Mouse (Mus musculus) kidney, postnatal 0 days (tissue): Measurements from ENCODE around the gene Rps28. TPM values are rescaled to one million over a fixed set of nuclear protein-coding genes. Genes with fewer than 3 reads are reported as not detected.

Experiments
- ATAC-seq: fragments of 200-750 bp; cut with Nextera tagmentation; replicated peaks from 2 replicates; pipeline ENCODE4 v1.8.0; 2017; ENCODE audit warnings: low read depth, moderate number of reproducible peaks, moderate TSS enrichment, moderate library complexity; ENCODE audit not compliant: low FRiP score
- DNase-seq: peaks from one replicate; pipeline ENCODE4 v3.0.0-alpha.2; 2016; ENCODE audit warnings: low spot score
- H3K27ac ChIP-seq: fragments of 300-500 bp; sonication (generic); 2 replicates; pipeline ENCODE4 v1.5.1; 2014; ENCODE audit warnings: mild to moderate bottlenecking
- H3K27me3 ChIP-seq: fragments of 300-500 bp; sonication (generic); 2 replicates; pipeline ENCODE4 v1.6.1; 2014; ENCODE audit warnings: low read length, mixed read lengths; ENCODE audit not compliant: insufficient read depth
- H3K36me3 ChIP-seq: fragments of 300-500 bp; sonication (generic); 2 replicates; pipeline ENCODE4 v1.6.1; 2014; ENCODE audit warnings: low read length, mixed read lengths; ENCODE audit not compliant: insufficient read depth
- H3K4me1 ChIP-seq: fragments of 300-500 bp; sonication (generic); replicated peaks from 2 replicates; pipeline ENCODE4 v1.6.1; 2014; ENCODE audit warnings: antibody characterized with exemption, low read length, mixed read lengths; ENCODE audit not compliant: insufficient read depth
- H3K4me2 ChIP-seq: fragments of 300-500 bp; sonication (generic); 2 replicates; pipeline ENCODE4 v1.6.1; 2014; ENCODE audit warnings: mild to moderate bottlenecking, low read length, moderate library complexity, mixed read lengths
- H3K4me3 ChIP-seq: fragments of 300-500 bp; sonication (generic); replicated peaks from 2 replicates; pipeline ENCODE4 v1.5.1; 2014; ENCODE audit warnings: low read depth, low read length
- H3K9ac ChIP-seq: fragments of 300-500 bp; sonication (generic); 2 replicates; pipeline ENCODE4 v1.6.1; 2014; ENCODE audit warnings: low read depth, low read length
- H3K9me3 ChIP-seq: fragments of 300-500 bp; sonication (generic); replicated peaks from 2 replicates; pipeline ENCODE4 v1.6.1; 2016; ENCODE audit warnings: low read length, inconsistent platforms, mixed read lengths
- CTCF ChIP-seq: IDR thresholded peaks from 2 replicates; pipeline ENCODE4 v1.5.1; 2016; ENCODE audit warnings: antibody characterized with exemption, low read depth, mild to moderate bottlenecking, moderate library complexity
- WGBS: fragments of 180-500 bp; shearing (Covaris S2); extraction: QIAGEN DNeasy Blood & Tissue Kit; methylation state at CpG from one replicate; pipeline ENCODE4 v1.1.7; 2014; 5-methylcytosine and 5-hydroxymethylcytosine counted together
- polyA plus RNA-seq: library from polyadenylated mRNA; unstranded; fragments of >200 nt; fragmentation: Nextera tagmentation; extraction: Ambion mirVana; gene quantifications from 2 replicates; pipeline ENCODE4 v1.2.1, GENCODE M21; 2015

The Rps28 gene
- polyA plus RNA-seq, 1 experiment from 2014 or later: 1,465 TPM

DNA sequence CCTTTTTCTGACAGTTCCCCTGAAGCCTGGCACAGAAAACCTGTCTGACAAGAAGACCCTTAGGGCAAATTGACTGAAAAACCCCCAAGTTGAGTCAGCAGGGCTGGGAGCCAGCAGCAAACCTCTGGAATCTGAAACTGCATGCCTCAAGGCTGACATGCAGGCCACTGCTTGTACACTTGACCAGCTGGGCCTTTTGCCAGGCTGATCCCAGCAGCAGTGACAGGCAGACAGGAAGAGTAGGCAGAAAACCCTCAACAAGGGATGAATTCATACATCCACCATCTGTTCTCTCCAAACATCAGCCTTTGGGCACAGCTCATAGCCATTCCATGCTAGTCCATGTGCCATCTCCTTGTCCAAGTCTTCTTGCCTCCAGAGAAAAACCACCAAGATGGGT is 41.0 kb downstream of the Rps28 start:
- peak; percentile 57 for DNase-seq
- Histone ChIP-seq H3K4me1 (peaks cover 40% of the 10 kb centered on the region), H3K27ac (peak overlapping the region; percentile 82), H3K9me3 (no peaks in the 10 kb centered on the region), H3K27me3 (no peaks in the 10 kb centered on the region), H3K4me2 (no peak overlapping the region), H3K36me3 (no peaks in the 10 kb centered on the region), H3K9ac (no peak overlapping the region), H3K4me3 (no peak overlapping the region)
- no peak for TF ChIP-seq CTCF
- no peak for ATAC-seq

DNA sequence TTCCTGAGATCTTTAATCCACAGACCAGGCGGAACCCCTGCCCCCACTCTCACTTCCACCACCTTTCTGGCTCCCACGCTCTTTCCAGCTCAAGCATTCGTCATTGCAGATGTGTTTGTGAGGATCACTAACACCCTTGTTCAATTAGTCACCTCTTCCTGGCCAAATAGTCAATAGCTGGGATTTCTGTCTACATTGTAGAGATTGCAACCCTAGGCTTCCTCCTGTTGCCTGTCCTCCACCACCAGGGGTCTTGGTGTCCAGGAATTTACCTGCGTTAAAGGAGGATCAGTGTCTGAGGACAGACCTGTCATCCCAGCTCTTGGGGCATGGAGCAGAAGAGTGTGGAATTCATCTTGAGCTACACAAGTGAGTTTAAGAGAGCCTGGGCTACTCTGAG is 42.3 kb downstream of the Rps28 start:
- peak; percentile 37; the same call in 1 of the 2 replicates for TF ChIP-seq CTCF
- H3K36me3 ChIP-seq: peaks cover 1% of the 10 kb centered on the region; the same call in 1 of the 2 replicates
- H3K27ac ChIP-seq: peak overlapping the region; percentile 82; the same call in 1 of the 2 replicates
- DNase-seq (no peak), ATAC-seq (no peak)
- 36% methylated on average over 4 of the region's 4 CpGs for WGBS
- peak overlapping the region; percentile 39; the same call in 1 of the 2 replicates for H3K4me3 ChIP-seq
- H3K9me3 ChIP-seq: no peaks in the 10 kb centered on the region
- peak overlapping the region; percentile 81 for H3K4me2 ChIP-seq
- no peaks in the 10 kb centered on the region for H3K27me3 ChIP-seq
- H3K9ac ChIP-seq: peak overlapping the region; percentile 65
- H3K4me1 ChIP-seq: peaks cover 42% of the 10 kb centered on the region

DNA sequence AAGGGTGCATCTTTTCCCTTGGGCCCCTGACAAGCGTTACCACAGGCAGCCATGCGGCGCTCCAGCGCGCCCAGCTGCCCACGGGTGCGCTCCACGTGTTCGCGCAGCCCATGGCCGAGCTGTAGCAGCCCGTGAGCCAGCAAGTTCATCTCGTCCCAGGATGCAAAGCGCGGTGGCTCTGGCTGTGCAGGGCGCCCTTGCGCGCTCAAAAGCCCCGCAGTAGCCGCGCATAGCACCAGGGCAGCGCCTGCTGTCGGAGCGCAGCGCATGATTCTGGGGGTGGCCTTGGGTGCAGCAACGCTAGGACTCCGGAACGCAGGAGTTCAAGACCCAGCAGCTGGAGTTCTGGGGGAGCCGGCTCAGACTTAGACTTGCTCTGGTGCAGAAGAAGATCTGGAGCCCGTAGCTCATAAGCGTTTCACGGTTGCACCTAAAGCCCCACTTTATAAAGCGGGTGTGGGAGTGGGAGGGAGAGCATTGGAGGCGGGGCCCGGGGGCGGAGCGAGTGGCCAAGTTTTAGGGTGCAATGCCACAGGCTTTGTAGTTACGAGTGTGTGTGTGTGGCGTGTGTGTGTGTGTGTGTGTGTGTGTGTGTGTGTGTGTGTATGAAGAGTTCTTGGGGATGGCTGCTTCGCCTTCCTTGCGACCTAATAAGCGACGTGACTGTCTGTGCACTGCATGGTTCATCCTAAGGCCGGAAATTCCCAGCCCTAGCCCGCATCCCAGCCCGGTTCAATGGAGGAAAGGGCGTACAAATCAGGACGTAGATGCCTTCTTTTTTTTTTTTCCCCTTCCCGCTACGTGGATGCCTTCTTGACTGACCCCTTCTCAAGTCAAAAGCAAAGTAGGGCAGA is 43.0 kb downstream of the Rps28 start, which contains the start of gene Angptl4:
TSS of gene Angptl4 (minus strand) at position 707 of the 854 bp plus-strand sequence.
- Histone ChIP-seq H3K4me1 (peaks cover 42% of the 10 kb centered on the region), H3K27ac (peak within 1 kb of the TSS; percentile 82), H3K9ac (peak within 1 kb of the TSS; percentile 65), H3K9me3 (no peaks in the 10 kb centered on the region), H3K36me3 (peaks cover 3% of the 10 kb centered on the region; the same call in 1 of the 2 replicates), H3K4me3 (peak within 1 kb of the TSS; percentile 39), H3K4me2 (peak within 1 kb of the TSS; percentile 81), H3K27me3 (no peaks in the 10 kb centered on the region)
- ATAC-seq (peak; percentile 73), DNase-seq (peak; percentile 74)
- no peak for TF ChIP-seq CTCF
- WGBS: 1% methylated on average over 50 of the region's 50 CpGs

DNA sequence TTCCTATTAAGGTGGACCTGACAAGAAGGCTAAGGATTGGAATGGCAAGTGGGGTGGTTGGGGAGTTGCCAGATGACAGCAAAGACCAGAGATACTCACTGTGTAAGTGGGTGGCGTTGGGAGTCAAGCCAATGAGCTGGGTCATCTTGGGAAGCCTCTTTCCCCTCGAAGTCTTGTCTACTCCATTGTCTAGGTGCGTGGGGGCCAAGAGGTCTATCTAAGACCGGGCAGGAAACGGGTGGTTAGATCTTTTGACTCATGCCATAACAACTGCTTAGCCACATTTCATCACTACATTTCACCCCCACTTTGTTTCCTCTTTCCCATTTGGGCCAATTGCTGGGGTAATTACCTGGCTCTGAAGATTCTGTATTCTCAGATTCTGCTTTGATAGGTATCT is 43.9 kb downstream of the Rps28 start:
- Histone ChIP-seq H3K27ac (peak overlapping the region; percentile 82; the same call in 1 of the 2 replicates), H3K4me2 (peak overlapping the region; percentile 81), H3K9me3 (no peaks in the 10 kb centered on the region), H3K27me3 (no peaks in the 10 kb centered on the region), H3K4me1 (peaks cover 42% of the 10 kb centered on the region), H3K4me3 (peak overlapping the region; percentile 39), H3K36me3 (peaks cover 3% of the 10 kb centered on the region; the same call in 1 of the 2 replicates), H3K9ac (peak overlapping the region; percentile 65)
- DNase-seq: no peak
- no peak for ATAC-seq
- 80% methylated on average over 5 of the region's 5 CpGs for WGBS
- TF ChIP-seq CTCF: no peak

DNA sequence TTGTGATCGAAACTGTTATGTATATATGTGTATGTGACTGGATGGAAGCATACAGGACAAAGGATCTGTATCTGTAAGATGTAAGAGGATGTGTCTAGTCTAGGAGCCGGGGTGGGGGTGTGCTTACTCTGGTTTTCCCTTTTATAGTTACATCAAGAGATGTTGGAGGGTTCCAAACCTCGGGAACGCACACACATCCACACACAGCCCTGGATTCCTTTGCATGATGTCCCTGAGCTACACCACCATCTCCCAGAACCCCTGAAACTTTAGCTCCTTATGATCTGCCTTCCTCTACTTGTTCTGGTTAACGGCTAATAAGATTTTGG is 44.4 kb downstream of the Rps28 start:
- peaks cover 42% of the 10 kb centered on the region for H3K4me1 ChIP-seq

DNA sequence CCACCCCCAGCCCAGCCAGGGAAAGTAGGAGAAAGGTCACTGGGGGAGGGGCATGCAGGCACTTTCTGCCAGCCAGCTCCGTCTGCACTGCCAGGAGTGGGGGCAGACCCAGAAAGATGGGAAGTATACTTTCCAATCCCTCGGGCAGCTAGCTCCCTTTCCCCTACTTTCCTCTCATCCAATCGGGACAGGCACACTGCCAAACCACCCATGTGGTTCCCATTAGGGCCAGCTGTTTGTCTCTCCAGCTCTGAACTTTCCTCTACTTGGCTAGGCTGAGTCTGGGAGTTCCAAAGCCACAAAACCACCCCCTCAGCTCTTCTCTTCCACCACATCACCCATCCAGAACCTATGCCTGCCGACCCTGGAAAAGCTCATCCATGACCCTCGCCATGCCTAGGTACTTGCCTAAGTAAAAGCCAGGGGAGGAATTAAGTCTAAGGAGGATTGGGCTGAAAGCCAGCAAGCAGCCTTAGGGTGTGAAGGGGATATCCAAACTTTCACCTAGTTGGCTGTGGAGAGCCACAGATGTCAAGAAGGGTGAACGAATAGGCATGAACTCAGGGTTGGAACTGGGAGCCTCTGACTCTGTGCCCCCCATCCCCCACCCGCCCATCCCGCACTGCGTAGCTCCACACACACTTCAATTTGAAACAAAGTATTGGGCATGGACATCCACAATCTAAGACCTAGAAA is 44.9 kb downstream of the Rps28 start:
- Histone ChIP-seq H3K4me2 (peak overlapping the region; percentile 81), H3K36me3 (peaks cover 7% of the 10 kb centered on the region), H3K27me3 (no peaks in the 10 kb centered on the region), H3K4me1 (peaks cover 42% of the 10 kb centered on the region), H3K4me3 (no peak overlapping the region; the same call in 1 of the 2 replicates), H3K9ac (0 out of 2 replicates have a peak overlapping the region, but pooled peaks have one; percentile 28), H3K9me3 (no peaks in the 10 kb centered on the region), H3K27ac (peak overlapping the region; percentile 82)
- ATAC-seq (peak; percentile 88), DNase-seq (peak; percentile 92)
- WGBS: 37% methylated on average over 9 of the region's 9 CpGs
- TF ChIP-seq CTCF: no peak

More for the DNA sequence above, 44.4 kb downstream of the Rps28 start:
- TF ChIP-seq CTCF: no peak
- H3K27ac ChIP-seq: peak overlapping the region; percentile 82; the same call in 1 of the 2 replicates
- H3K9me3 ChIP-seq: no peaks in the 10 kb centered on the region
- DNase-seq (no peak), ATAC-seq (no peak)
- H3K4me3 ChIP-seq: peak overlapping the region; percentile 39; the same call in 1 of the 2 replicates
- no peak overlapping the region for H3K9ac ChIP-seq
- 73% methylated on average over 5 of the region's 5 CpGs for WGBS
- peaks cover 7% of the 10 kb centered on the region for H3K36me3 ChIP-seq
- no peaks in the 10 kb centered on the region for H3K27me3 ChIP-seq
- peak overlapping the region; percentile 81 for H3K4me2 ChIP-seq
